Mouse (Mus musculus) small intestine, adult 10 weeks (tissue): ENCODE data around the gene Gsc2. TPM values are rescaled to one million over a fixed set of nuclear protein-coding genes. Genes with fewer than 3 reads are reported as not detected.

Source experiments
- polyA plus RNA-seq: library from polyadenylated mRNA; stranded (reverse); fragments of 350-450 nt; fragmentation: Illumina TruSeq; extraction: RNeasy Lipid Tissue Mini Kit (QIAGEN cat#74804); gene quantifications from one replicate; pipeline ENCODE4 v1.2.3, GENCODE M21; 2014; ENCODE audit warnings: low replicate concordance

Gene Gsc2
- not detected for polyA plus RNA-seq

DNA sequence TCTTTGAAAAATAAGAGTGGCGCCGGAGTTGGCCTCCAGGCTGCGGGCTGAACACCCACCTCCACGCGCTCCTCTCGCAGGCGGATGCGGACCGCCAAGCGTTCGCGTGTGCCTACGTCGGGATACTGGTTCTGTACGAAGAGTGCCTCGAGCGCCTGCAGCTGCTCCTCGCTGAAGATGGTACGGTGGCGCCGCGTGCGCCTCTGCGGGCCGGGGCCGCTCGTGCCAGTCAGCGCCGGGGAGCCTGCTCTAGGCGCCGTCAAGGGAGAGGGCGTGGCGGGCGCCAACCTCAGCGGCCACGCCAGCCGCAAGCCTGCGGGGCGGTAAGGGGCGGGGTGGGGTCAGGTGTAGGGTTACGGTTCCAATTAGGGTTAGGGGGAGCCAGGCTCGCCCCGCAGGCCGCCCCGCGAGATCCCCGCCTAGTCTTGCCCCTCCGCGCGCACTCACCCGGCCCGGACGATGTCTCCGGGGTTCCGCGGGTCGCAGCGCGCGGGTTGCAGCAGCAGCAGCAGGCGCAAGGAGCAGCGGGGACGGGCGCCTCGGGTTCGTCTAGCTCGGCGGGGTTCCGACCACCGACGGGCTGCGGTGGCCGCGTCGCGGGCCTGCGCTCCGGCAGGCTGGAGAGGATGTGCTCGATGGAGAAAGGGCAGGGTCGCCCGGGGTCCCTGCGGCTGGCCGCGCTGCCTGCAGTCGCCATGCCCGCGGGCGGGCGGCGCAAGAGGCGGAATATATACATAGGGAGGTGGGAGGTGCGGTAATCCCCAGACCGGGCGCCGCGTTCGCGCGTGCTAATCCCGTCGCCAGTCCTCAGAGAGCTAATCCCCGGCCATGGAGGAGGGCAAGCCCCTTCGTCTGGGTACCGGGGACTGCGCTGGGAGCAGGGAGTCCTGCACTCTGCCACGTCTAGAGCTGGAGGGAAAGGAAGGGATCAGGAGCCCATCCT lies at the start of gene Gsc2:
Gene Gsc2 (minus strand): TSS at position 753 of the 943 bp plus-strand sequence.

DNA sequence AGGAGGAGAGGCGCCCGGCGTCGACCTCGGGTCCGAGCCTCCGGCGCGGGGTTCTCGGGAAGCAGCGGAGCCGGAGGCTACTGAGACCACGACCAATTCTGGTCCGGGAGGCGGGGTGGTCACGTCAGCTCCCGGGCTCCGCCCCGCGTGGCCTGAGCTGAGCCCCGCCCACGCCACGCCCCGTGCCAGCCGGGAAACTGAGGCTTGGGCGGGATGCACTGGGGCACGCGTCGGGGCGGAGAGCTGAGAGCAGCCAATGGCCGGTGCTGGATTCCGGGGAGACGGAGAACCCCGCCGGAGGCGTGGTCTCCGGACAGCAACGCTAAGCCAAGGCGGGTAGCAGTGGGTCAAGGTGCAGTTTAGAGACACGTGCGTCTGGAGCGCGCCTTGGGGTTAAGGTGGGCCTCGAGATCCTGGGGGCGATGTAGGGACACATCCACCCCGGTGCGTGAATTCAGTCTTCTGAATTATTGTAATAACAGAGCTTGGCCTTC lies 13.3 kb upstream of the Gsc2 start, which contains the start of gene Slc25a1:
Gene Slc25a1 (minus strand): TSS at position 133 of the 494 bp plus-strand sequence.

DNA sequence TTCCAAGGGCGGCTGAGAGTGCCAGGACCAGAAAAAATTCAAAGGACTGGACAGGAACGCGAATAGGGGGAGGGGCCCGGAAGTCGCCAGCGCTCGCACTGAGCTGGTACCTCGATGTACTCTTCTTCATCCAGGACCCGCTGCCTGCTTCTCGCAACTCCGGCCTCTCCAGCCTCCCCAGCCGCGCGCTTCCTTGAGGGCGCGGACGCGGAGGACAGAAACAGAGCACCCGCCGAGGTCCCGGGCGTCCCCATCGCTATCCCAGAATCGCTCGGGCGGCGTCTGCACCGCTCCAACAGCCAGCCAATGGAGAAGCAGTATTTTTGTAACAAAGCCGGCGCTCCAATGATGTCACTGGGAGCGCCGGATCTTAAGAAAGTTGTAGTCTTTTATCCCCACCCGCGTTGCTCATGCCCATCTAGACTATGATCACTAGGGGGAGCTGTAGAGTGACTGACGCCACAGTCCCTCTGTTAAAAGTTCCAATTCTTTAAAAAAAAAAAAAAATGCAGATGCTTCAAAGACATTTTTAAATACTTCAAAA lies 3.7 kb downstream of the Gsc2 start, which contains the start of gene Ess2:
Gene Ess2 (minus strand): TSS at position 297 of the 544 bp plus-strand sequence.

DNA sequence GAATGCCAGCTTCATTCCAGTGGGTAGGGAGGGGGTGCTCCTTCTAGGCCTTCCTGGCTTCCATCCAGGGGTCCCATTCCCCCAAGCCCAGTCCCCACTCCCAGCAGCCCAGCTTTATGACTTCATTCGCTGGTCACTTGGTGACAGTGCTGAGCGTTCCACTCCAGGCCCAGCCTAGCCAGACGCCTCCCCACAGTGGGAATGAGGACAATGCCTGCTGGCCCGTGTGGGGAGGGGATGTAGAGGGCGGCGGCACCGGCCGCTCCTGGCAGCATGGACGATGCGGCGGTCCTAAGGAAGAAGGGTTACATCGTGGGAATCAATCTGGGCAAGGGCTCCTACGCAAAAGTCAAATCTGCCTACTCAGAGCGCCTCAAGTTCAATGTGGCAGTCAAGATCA lies 16.4 kb downstream of the Gsc2 start, which contains the start of the genes Dgcr2 and Tssk2:
Gene Dgcr2 (minus strand): TSS at position 101 of the 400 bp plus-strand sequence.
Gene Tssk2 (plus strand): TSS at position 176 of the 400 bp plus-strand sequence.

DNA sequence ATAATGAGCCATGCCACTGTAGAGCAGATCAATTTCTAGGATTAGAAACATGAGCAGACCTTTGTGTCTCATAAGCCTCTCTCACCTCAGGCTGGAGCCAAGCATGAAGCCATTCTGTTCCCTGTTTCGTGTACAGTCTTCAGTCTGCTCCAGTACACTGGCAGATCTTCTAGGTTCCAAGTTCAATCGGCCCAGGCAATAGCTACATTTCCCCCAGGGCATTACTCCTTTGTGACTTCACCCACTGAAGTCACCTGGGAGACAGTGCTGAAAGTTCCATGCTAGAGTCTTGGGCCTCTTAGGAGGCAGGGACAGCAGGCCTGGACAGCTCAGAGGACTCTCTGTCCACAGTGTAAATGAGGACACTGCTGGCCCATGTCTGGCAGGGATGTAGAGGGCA lies 20.9 kb downstream of the Gsc2 start, which contains the start of gene Tssk1:
Gene Tssk1 (plus strand): TSS at position 301 of the 400 bp plus-strand sequence.

DNA sequence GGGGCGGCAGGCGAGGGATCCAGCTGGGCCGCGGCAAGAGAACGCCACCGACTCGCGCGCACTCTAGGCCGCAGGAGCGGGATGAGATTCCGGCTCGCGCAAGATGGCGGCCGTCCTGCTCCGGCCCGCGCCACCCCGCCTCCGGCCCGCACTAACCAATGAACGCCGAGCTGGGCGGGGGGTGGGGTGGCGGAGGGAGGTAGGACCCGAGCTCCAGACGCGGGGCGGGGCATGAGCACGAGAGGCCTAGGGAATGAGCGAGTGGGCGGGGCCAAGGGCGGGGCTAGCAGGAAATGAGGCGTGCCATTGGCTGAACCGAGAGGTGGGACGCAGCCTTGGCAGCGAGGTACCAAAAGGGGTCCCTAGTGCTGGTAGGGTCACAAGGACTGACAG lies 23.3 kb downstream of the Gsc2 start, which contains the start of gene Gm20518:
Gene Gm20518 (minus strand): TSS at position 105 of the 393 bp plus-strand sequence.

Other genes with a start within 250 kb of the Gsc2 start
- gene Med15, start 182.2 kb downstream of the Gsc2 start, polyA plus RNA-seq, result 6.8 TPM
- gene Klhl22, start 155.4 kb downstream of the Gsc2 start, polyA plus RNA-seq, result 5.3 TPM
- not detected for gene Scarf2, start 117.8 kb downstream of the Gsc2 start, polyA plus RNA-seq
- gene B830017H08Rik, start 81.9 kb downstream of the Gsc2 start, polyA plus RNA-seq, result not detected
- gene Car15, start 76.7 kb downstream of the Gsc2 start, polyA plus RNA-seq, result not detected
- gene Gm20518, start 23.4 kb downstream of the Gsc2 start, polyA plus RNA-seq, result not detected
- gene Tssk1, start 20.8 kb downstream of the Gsc2 start, polyA plus RNA-seq, result not detected
- gene Dgcr2, start 16.5 kb downstream of the Gsc2 start, polyA plus RNA-seq, result 6.0 TPM
- gene Tssk2, start 16.4 kb downstream of the Gsc2 start, polyA plus RNA-seq, result not detected
- gene Ess2, start 3.7 kb downstream of the Gsc2 start, polyA plus RNA-seq, result 2.0 TPM
- 11.0 TPM for gene Slc25a1, start 13.2 kb upstream of the Gsc2 start, polyA plus RNA-seq
- gene Vpreb2, start 65.4 kb upstream of the Gsc2 start, polyA plus RNA-seq, result not detected
- 2.7 TPM for gene Dgcr6, start 137.8 kb upstream of the Gsc2 start, polyA plus RNA-seq
- 0.30 TPM for gene Prodh, start 175.1 kb upstream of the Gsc2 start, polyA plus RNA-seq
- not detected for gene Rtn4r, start 212.6 kb upstream of the Gsc2 start, polyA plus RNA-seq